Mouse (Mus musculus): ENCODE data around the gene Ldlrad3. TPM values are rescaled to one million over a fixed set of nuclear protein-coding genes. Genes with fewer than 3 reads are reported as not detected.

Gene Ldlrad3
- total RNA-seq, 2 experiments from 2014 or later, result 12.5 to 13.1 TPM

DNA sequence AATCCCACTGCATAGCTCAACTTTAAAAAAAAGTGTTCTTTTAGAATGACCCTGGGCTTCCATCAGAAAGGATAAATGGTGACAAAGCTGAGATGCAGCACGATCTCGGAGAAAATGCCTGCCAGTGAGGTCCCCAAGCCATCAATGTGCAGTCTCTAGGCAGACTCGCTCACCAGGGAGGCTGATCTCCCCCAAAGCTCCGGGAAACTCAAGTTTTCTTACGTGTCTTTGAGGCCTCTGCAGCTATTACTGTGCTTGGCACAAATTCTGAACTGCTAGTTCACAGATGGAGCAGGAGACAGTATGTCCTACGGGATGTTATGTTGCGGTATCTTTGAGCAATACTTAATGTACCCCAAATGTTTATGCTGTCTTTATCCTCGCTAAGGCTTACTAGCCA is 124.3 kb downstream of the Ldlrad3 start:
- DNase-seq (ENCODE audit: extremely low spot score in 1 of 2, low spot score in 2 of 2), result no peak
- intact Hi-C loops (cut with DNase I), result no loop called here

DNA sequence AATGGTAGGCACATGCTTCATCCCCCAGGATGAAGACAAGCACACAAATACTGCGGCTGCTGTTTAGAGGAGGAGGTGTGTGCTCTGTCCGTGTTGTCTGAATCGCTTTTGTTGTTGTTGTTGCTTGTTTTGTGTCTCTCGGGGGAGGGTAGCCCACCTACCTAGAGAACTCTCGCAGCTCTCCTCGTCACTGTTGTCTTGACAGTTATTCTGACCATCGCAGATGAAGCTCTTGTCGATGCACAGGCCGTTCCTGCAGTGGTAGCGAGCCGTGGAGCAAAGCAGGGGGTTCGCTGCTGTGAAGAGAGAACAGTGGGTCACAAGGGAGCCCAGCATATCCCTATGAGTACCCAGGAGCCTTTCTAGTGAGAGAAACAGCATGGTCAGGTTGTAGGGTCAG is 128.4 kb downstream of the Ldlrad3 start:
- DNase-seq (ENCODE audit: extremely low spot score in 1 of 2, low spot score in 2 of 2), result no peak
- intact Hi-C loops (cut with DNase I), result no loop called here

DNA sequence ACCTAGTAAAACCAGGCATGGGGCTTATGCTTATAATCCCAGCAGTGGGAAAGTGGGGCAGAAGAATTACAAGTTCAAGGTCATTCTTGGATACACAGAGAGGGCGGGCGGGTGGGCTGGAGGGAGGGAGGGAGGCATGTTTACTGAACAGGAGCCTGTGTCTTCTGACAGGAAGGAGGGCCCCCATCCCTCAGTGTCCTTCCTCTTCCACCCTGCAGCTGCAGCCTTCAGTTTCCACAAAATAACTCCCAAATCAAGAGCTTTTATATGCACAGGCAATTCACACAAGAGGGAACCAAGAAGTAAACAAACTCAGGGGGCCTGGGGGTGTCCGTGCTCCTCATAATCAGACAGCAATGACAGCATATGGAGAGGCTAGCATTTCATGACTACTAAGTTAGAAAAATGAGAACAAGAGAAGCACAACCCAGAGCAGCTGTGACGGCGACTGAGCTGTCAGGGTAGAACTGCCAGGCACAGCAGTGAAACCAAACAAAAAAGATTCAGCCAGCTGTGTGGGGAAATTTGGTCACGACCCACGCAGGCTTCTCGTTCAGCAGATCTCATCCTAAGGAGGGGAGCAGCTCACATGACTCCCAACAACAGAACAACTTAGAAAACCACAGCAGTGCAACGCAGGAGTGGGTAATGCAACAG is 129.0 kb downstream of the Ldlrad3 start:
- peak; percentile 34 to 37 for DNase-seq (ENCODE audit: extremely low spot score in 1 of 2, low spot score in 2 of 2)
- intact Hi-C loops (cut with DNase I), result no loop called here

DNA sequence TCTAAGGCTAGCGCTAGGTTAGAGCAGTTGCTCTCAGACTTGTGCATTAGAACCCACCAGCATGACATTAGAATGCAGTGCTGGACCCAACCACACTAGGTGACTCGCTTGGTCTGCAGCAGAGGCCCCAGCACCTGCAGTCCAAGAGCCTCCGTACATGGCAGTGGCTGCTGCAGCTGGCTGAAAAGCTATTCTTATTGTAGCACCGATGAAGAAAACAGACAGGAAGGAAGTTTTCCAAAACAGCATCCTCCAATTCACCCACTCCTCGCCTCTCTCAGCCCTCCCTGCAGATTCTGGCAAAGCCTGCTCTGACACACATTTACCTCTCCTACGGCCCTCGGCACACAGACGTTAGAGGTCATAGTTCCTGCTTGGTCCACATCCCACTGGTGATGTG is 130.0 kb downstream of the Ldlrad3 start:
- DNase-seq (ENCODE audit: extremely low spot score in 1 of 2, low spot score in 2 of 2), result no peak
- intact Hi-C loops (cut with DNase I), result no loop called here

DNA sequence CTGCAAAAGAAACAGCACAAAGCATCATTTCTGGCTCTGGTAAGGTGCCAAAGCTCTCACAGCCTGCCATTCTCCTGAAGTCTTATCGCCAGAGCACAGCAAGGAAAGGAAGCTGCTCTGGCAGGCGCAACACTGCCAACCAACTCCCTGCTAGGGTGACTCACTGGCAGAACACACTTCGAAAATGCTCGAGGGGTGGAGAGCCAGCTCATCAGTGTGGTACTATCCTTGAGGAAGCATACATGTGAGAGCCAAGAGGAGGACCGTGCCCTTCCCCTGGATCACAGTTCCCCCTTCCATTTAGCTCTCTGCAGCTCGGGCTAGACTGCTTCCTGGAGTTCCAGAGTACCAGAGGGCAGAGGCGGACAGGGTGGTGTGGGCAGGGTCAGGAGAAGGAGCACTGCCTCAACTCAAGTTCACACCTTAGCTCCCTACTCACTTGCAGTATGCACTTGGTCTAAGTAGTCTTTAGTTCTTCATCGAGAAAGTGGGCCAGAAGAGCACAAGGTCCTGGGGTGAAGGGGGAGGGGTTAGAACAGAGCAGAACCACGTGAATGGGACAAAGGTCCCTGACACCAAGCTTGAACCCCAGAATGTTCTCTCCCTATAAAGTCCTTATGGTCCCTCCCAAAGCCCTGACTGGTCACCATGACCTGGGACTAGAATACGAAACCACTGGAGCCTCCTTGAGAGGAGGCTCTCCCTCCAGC is 133.1 kb downstream of the Ldlrad3 start:
- DNase-seq (ENCODE audit: extremely low spot score in 1 of 2, low spot score in 2 of 2), result peak; percentile 59 to 65
- intact Hi-C loops (cut with DNase I), result no loop called here

DNA sequence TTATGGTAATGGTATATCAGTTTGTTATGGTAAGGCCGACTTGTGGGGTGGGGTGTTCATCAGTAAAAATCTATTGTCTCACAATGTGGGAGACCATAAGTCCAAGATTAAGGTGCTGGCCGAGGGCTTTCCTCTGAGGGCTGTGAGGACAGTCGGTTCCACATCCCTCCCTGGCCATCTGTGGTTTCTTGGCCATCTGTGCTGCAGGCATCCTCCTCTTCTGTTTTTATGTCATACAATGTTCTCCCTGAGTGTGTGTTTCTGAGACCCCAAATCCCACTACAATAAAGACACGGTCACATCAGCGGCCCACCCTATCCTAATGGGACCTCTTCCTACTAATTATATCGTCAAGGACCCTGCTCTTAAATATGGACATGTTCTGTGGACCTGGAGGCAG is 133.8 kb downstream of the Ldlrad3 start:
- intact Hi-C loops (cut with DNase I), result no loop called here
- no peak for DNase-seq (ENCODE audit: extremely low spot score in 1 of 2, low spot score in 2 of 2)

DNA sequence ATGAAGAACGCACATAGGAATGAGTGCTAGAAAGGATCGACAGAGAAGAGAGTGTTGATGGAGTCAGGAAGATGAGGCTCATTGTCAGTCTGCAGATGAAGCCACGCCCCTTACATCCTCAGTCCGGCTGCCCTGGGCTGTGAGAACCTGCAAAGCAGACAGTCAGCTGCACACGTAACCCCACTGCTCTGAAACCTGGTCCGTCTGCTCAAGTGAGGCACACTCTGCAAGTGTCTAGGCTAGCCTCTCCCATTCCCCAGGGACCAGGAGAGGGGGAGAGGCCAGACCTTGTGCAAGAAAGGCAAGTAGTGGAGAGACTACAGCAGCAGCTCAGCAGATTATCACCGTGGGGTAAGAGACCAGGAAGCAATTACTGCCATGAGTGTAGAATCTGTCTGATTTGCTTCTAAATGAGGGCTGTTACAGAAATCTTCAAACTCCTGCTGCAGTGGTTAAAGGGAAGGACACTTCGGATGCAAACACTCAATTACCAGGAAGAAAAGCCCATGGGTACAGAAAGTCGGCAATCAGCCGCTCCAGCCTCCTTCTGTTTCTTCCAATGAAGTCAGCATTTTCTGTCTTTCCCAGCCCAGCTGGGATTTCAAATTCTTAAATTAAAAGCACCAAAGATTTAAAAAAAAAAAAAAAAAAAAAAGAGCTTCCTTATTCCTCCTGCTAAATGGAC is 136.2 kb downstream of the Ldlrad3 start:
- intact Hi-C loops (cut with DNase I), result no loop called here
- DNase-seq (ENCODE audit: extremely low spot score in 1 of 2, low spot score in 2 of 2), result no peak

DNA sequence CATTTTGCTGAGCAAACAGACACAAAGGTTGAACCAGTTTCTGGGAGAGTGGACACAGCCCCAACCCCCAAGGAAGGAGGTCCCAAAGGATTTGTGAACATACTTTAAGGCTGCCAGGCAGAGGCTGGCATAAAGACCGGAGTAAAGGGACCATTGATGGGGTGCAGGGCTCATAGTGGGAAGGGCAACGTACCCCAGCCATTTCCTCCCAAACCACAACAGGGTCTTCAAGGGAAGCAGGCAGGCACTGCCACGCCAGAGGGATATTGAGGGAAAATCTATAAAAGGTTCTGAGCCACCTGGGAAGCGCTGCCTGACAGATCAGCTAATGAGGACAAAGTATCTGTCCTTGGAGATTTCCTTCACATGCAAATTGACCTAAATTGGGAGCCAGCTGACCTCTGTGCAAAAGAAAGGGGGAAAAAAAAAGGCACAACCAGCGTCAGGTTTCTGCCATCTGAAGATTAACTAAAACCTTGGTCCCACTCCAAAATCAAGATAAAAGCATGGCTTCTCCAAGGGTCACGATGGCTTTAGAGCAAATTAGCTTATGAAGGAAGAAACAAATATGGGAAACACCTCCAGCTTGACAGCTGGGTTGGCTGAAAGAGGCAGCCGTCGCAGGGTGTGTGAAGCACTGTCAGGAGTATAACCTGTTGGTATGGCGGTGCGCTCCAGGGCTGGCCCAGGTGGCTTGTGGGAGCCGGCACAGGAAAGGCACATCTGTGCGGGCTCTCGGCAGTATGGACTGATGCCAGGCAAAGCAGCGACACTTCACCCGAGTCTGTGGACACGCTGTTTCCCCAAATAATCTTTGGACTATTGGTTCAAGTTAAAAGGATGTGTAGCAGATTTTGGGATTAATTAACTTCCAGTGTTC is 137.6 kb downstream of the Ldlrad3 start:
- intact Hi-C loops (cut with DNase I), result no loop called here
- no peak for DNase-seq (ENCODE audit: extremely low spot score in 1 of 2, low spot score in 2 of 2)

DNA sequence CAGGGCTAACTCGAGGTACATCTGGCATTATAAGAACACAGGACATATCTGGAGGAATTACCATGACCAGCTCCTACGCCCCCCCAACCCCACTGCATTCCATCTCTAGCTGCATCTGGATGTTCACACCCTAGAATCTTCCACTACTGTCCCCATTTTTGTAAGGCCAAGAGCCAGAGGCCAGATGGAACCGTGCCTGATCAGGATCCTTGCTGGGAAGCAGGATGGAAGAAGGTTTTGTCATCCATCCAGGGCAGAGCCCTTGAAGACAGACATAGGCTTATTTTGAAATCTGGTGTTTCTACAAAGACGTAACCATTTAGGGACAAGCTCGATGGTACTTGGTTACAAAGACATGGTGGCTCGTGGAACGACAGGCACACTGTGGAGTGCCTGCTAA is 139.7 kb downstream of the Ldlrad3 start:
- no peak for DNase-seq (ENCODE audit: extremely low spot score in 1 of 2, low spot score in 2 of 2)
- intact Hi-C loops (cut with DNase I), result no loop called here

DNA sequence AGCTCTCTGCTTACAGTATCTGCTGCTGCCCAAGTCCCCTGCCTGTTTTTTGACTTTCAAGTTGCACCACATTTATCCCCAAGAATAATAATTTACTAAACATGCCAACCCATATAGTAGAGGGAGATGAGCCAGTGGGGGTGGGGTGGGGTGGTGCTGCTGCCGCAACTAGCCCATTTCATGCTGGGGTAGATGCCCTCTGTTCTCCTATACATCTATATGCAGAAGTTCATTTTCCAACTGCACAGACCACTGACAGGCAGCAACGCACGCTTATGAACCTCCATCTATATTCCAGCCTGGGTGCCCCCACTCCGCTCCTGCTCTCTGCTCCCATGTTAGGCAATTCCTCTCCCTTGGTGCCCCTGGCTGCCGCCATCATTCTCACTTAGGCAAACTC is 145.7 kb downstream of the Ldlrad3 start:
- DNase-seq (ENCODE audit: extremely low spot score in 1 of 2, low spot score in 2 of 2), result no peak
- intact Hi-C loops (cut with DNase I), result no loop called here

DNA sequence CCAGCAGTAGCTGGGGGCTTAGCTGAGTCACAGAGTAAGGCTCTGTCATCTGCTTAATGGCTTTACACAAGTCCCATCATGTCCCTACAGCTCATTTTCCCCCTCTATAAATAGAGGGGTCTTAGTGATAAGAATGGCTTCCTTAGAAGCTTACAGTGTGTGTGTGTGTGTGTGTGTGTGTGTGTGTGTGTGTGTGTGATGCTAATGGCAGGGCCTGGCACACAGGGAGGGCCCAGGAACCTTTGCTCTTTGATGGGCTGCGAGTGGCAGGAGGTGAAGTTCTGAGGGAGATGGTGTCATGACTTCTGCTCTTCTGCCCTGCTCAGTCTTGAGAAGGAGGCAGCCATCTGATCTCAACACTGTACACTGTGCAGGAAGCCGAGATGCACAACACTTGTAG is 146.2 kb downstream of the Ldlrad3 start:
- intact Hi-C loops (cut with DNase I), result no loop called here
- DNase-seq (ENCODE audit: extremely low spot score in 1 of 2, low spot score in 2 of 2), result no peak

DNA sequence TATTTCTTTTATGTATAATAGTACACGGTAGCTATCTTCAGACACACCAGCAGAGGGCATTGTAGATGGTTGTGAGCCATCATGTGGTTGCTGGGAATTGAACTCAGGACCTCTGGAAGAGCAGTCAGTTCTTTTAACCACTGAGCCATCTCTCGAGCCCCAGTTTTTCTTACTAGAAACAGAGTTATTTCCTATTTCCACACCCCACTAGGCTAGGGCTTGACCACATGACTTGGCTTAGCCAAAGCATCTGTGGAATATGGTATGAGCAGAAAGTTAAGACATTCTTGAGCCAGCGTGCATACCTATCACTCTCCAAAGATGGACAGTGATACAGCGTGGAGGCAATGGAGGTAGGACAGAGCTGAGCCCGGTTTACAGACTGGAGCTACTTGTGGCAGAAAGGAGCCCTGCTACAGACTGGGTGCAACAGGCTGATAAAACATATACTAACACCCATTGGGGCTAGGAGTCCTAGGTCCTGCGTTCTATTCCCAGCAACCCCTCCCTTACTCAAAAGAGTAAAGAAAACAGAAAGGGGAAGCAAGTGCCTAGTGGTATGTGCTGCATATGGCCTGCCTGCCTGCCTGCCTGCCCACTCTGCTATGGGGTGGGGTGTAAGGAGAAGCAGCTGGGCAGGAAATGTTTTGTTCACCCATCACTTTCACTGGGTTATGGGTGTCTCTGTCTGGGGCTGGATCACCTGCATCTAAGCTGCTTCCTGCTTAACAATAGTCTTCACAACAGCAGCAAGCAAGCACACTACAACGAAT is 147.1 kb downstream of the Ldlrad3 start:
- no peak for DNase-seq (ENCODE audit: extremely low spot score in 1 of 2, low spot score in 2 of 2)
- intact Hi-C loops (cut with DNase I), result no loop called here

DNA sequence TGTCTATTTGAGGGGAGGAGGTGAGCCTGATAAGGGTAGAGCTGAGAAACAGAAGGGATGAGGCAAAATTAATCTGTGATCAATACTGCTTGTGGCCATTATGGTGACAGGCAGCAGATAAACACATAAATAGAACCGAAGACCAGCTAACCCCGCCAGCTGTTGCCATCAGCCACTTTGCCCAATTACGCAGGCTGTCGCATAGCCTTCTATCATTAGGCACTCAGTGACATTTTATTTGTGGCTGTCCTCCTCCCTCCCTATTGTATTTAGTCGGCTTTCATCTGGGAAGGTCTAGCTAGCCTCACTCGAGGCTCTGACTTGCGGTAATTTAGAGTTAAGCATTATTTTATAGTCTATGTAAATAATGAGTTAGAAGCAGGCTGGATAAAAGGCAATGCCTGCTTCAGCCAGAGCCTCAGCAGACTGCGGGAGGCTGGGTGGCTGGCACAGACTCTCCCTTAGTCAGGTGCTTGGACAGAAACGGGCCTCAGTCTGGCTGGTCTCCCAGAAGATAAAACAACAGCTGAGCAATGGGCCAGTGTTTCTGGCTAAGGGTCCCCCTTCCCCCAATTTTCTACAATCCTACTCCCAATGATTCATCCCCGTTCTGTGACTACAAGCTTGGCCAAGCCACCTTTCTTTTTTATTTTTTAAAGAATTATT is 147.8 kb downstream of the Ldlrad3 start:
- DNase-seq (ENCODE audit: extremely low spot score in 1 of 2, low spot score in 2 of 2), result peak; percentile 74 to 79
- intact Hi-C loops (cut with DNase I), result no loop called here

DNA sequence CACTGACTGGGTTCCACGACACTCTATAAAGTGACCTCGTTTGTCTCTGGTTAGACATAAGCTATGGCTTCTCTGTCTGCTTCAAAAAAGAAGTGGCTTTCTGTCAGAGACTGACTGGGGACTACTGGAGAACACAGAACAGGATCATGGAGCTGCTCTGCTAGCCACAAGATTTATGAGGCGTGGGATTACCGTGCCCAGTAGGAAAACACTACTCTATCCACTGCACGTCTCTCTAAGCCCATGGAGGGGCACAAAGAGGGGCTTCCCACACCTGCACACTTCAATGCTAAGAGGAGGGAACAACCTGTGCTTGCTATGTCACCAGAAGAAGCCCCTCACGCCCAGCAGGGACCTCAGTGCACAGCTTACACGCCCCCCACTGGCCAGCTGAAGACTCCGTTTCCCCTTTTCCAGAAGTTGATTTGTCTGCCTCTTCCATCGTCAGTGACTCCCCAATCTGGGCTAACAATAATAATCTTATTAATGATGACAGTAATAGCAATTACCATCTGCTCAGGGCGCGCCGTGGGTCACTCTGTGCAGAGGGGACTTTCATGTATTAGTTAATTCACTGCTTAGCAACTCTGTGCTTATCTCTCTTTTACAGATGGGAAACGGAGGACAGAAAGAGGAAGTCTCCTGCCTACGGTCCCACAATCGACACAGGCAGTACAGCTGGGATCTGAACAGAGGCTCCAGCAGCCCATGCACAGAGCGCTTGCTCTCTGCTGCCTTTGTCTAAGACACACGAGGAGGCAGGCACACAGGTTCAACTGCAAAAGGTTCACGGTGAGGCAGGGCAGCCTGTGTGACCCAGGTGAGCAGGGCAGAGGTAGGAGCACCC is 149.3 kb downstream of the Ldlrad3 start:
- DNase-seq (ENCODE audit: extremely low spot score in 1 of 2, low spot score in 2 of 2), result no peak
- intact Hi-C loops (cut with DNase I), result no loop called here

DNA sequence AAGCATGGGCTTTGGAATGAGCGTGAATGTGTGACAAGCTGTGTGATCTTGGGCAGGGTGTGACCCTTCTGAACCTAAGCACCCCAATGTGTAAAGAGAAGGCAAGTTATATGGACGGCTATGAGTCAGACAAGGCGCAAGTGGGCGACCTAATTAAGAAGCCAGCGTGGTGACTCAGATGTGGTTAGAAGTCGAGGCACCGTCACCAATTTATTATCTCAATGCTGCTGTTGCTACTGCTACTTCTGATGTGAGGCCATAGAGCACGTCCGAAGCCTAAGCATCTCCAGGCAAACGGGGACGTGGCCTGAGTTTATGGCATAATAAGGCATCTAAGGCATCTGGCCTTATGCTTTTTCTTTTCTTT is 151.7 kb downstream of the Ldlrad3 start:
- intact Hi-C loops (cut with DNase I), result loop anchor here (5.0 kb wide), 2 partner anchors 63 to 418 kb away; partner anchors contain the start of gene Fjx1
- DNase-seq (ENCODE audit: extremely low spot score in 1 of 2, low spot score in 2 of 2), result no peak

DNA sequence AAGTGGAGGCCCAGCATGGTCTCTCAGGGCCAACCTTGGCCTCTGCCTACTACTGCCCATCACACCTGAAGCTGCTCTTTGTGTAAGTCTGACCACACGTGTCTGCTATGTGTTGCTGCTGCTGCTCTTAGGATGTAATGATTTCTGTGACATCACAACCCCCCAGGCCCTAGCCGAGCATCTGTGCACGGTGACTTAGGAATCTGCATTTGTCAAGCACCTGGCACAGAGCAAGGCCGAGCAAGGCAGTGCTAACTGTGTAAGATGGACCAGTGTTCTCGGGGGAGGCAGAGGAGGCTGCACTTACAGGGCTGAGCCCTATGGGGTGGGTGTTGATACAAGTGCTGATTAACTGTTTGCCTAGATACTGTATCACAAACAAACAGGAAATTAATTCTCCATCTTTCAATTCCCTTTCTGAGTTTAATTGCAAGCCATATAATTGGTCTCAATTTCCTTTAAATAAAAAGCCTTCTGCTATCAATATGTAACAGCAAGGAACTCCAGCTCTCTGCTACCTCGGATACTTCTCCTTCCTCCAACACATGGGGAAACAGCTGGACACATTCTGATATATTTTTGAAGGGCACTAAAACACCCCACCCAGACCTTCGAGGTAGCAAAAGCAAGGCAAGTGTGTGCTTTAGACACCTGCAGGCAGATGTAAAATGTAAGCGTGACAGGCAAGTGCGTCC is 152.2 kb downstream of the Ldlrad3 start:
- intact Hi-C loops (cut with DNase I), result loop anchor here (5.0 kb wide), 2 partner anchors 63 to 418 kb away; partner anchors contain the start of gene Fjx1
- no peak for DNase-seq (ENCODE audit: extremely low spot score in 1 of 2, low spot score in 2 of 2)
